Mouse (Mus musculus) liver, embryonic 14.5 days (tissue): Measurements from ENCODE around the gene Uvrag.

Experiments
- CTCF ChIP-seq: IDR thresholded peaks from 2 replicates; pipeline ENCODE4 v1.5.1; 2016; ENCODE audit warnings: antibody characterized with exemption, low read depth, control low read depth
- EP300 ChIP-seq: IDR thresholded peaks from 2 replicates; pipeline ENCODE4 v1.6.1; 2016; ENCODE audit warnings: antibody characterized with exemption, low read depth

DNA sequence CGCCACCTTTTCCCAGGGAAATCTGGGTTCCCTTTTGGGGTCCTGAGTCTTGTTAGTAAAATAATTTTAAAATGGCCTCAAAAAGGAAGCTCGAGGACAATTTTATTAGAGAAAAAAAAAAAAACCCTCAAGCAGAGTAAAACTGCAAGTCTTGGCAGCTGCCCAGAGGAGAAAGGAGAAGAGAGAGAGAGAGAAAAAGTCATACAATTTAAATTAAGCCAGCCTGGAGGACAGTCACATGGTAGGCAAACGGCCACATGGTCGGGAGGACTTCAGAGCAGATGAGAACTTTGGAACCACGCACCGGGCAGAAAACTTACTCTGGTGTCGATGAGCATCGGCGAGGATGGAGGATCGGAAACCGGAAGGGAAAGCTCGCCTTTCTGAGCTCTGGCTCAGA, 269.1 kb downstream of the Uvrag start:
- TF ChIP-seq CTCF: no peak
- no peak for TF ChIP-seq EP300
